Mouse (Mus musculus) E14TG2a.4 (cell line): Measurements from ENCODE around the gene Klhl21.

ENCODE experiments used
- H3K27me3 ChIP-seq: 2 replicates; pipeline ENCODE4 v1.6.1; 2014; ENCODE audit warnings: low read length, control low read depth; ENCODE audit not compliant: insufficient read depth
- H3K36me3 ChIP-seq: 2 replicates; pipeline ENCODE4 v1.6.1; 2014; ENCODE audit warnings: low read length, control low read depth; ENCODE audit not compliant: insufficient read depth
- H3K4me1 ChIP-seq: replicated peaks from 2 replicates; pipeline ENCODE4 v1.6.1; 2014; ENCODE audit warnings: low read depth, low read length, control low read depth
- H3K4me3 ChIP-seq: replicated peaks from 2 replicates; pipeline ENCODE4 v1.5.1; 2014; ENCODE audit warnings: mild to moderate bottlenecking, low read length
- H3K9me3 ChIP-seq: 2 replicates; pipeline ENCODE4 v1.6.1; 2014; ENCODE audit warnings: low read length, control low read depth
- CTCF ChIP-seq: conservative IDR thresholded peaks from 2 replicates; pipeline ENCODE4 v1.5.1; 2014; ENCODE audit warnings: low read length
- NANOG ChIP-seq: IDR thresholded peaks from 2 replicates; pipeline ENCODE4 v1.6.1; 2014; ENCODE audit warnings: borderline replicate concordance, low read length, mixed read lengths
- POU5F1 ChIP-seq: IDR thresholded peaks from 2 replicates; pipeline ENCODE4 v1.6.1; 2014; ENCODE audit warnings: low read length, borderline replicate concordance

Klhl21 gene

GRCm38 (mm10) chr4:152010707-152011134, 2.1 kb downstream of the Klhl21 start:
- H3K36me3 ChIP-seq = peaks cover 56% of the 10 kb centered on the region
- H3K27me3 ChIP-seq = peaks cover 20% of the 10 kb centered on the region
- H3K4me1 ChIP-seq = peaks cover 87% of the 10 kb centered on the region
- no peaks in the 10 kb centered on the region for H3K9me3 ChIP-seq
- H3K4me3 ChIP-seq = peak overlapping the region; percentile 96
- TF ChIP-seq CTCF (no peak), POU5F1 (no peak), NANOG (no peak)

- H3K27me3 ChIP-seq = peaks cover 20% of the 10 kb centered on the region
- TF ChIP-seq POU5F1 (no peak), NANOG (no peak), CTCF (no peak)
- no peaks in the 10 kb centered on the region for H3K9me3 ChIP-seq
- H3K4me3 ChIP-seq = peak overlapping the region; percentile 96
- H3K4me1 ChIP-seq = peaks cover 84% of the 10 kb centered on the region
- H3K36me3 ChIP-seq = peaks cover 62% of the 10 kb centered on the region
These were observed 2.7 kb downstream of the Klhl21 start for GRCm38 (mm10) chr4:152011171-152011760.

- Histone ChIP-seq H3K9me3 (no peaks in the 10 kb centered on the region), H3K27me3 (peaks cover 15% of the 10 kb centered on the region), H3K4me3 (0 out of 2 replicates have a peak overlapping the region, but pooled peaks have one; percentile 96), H3K4me1 (peaks cover 81% of the 10 kb centered on the region), H3K36me3 (peaks cover 70% of the 10 kb centered on the region)
- no peak for TF ChIP-seq POU5F1
- no peak for TF ChIP-seq CTCF
- no peak for TF ChIP-seq NANOG
These were observed 3.5 kb downstream of the Klhl21 start for GRCm38 (mm10) chr4:152012109-152012508.

- H3K4me1 ChIP-seq = peaks cover 75% of the 10 kb centered on the region
- peaks cover 81% of the 10 kb centered on the region for H3K36me3 ChIP-seq
- no peak for TF ChIP-seq NANOG
- TF ChIP-seq POU5F1 = no peak
- no peak for TF ChIP-seq CTCF
- no peak overlapping the region for H3K4me3 ChIP-seq
- no peaks in the 10 kb centered on the region for H3K9me3 ChIP-seq
- H3K27me3 ChIP-seq = peaks cover 4% of the 10 kb centered on the region
These were observed 4.6 kb downstream of the Klhl21 start for GRCm38 (mm10) chr4:152013036-152013813.

- peaks cover 99% of the 10 kb centered on the region for H3K36me3 ChIP-seq
- no peak for TF ChIP-seq POU5F1
- TF ChIP-seq NANOG = no peak
- no peak for TF ChIP-seq CTCF
- H3K4me3 ChIP-seq = no peak overlapping the region
- peaks cover 77% of the 10 kb centered on the region for H3K4me1 ChIP-seq
- H3K9me3 ChIP-seq = no peaks in the 10 kb centered on the region
- no peaks in the 10 kb centered on the region for H3K27me3 ChIP-seq
These were observed 10.5 kb downstream of the Klhl21 start for GRCm38 (mm10) chr4:152019073-152019472.

- Histone ChIP-seq H3K4me3 (0 out of 2 replicates have a peak overlapping the region, but pooled peaks have one; percentile 4), H3K9me3 (no peaks in the 10 kb centered on the region), H3K27me3 (no peaks in the 10 kb centered on the region), H3K36me3 (peaks cover 99% of the 10 kb centered on the region), H3K4me1 (peaks cover 78% of the 10 kb centered on the region)
- TF ChIP-seq POU5F1 (no peak), CTCF (no peak)
These were observed 11.4 kb downstream of the Klhl21 start for GRCm38 (mm10) chr4:152020024-152020423.

- TF ChIP-seq CTCF = no peak
- TF ChIP-seq NANOG = no peak
- TF ChIP-seq POU5F1 = no peak
These were observed 13.0 kb downstream of the Klhl21 start for GRCm38 (mm10) chr4:152021568-152022097.

GRCm38 (mm10) chr4:152022506-152022905, 13.9 kb downstream of the Klhl21 start:
- Histone ChIP-seq H3K9me3 (no peaks in the 10 kb centered on the region), H3K36me3 (peaks cover 92% of the 10 kb centered on the region), H3K4me1 (peaks cover 81% of the 10 kb centered on the region), H3K27me3 (no peaks in the 10 kb centered on the region), H3K4me3 (no peak overlapping the region)
- TF ChIP-seq NANOG (no peak), POU5F1 (no peak), CTCF (no peak)

More at GRCm38 (mm10) chr4:152021568-152022097, 13.0 kb downstream of the Klhl21 start:
- no peaks in the 10 kb centered on the region for H3K9me3 ChIP-seq
- H3K4me3 ChIP-seq = no peak overlapping the region
- H3K36me3 ChIP-seq = peaks cover 99% of the 10 kb centered on the region
- peaks cover 80% of the 10 kb centered on the region for H3K4me1 ChIP-seq
- no peaks in the 10 kb centered on the region for H3K27me3 ChIP-seq
